Mouse (Mus musculus): ENCODE measurements around the gene Bicral.

The Bicral gene

DNA sequence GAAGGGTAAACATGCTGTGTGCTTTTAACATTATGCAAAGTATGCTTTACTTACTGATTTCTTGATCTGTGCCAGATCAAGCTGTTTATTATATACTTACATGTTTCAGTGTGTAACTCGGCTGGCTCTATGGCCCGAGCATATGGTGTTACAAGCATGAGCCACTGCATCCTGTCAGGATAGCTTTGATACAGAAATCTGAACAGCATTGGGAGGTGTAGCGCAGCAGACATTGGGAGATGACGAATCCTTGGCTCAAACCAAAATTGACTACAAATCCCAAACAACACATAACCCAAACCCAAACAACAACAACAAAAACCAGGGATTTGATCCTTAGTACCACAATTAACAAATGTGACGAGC lies 86.3 kb downstream of the Bicral start:
- TF ChIP-seq GATA4 (IDR thresholded peaks at IDR 0.05; ENCODE audit: insufficient replicate concordance, low read length) = no peak

DNA sequence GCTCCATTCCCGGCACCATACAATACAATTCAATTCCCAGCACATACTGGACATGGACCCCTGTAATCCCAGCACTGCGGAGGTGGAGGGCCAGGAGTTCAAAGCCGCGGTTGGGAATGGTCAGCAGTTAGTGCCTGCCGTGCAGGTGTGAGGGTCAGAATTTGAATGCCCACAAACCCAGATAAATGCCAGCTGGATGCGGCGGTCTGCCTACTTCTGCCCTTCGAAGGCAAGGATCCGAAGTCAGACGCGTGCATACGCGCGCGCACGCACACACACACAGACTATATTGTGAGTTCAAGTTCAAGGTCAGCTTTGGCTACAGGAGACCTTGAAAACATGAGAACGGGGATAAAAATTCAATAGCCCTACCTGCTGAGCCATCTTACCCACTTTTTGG lies 86.7 kb downstream of the Bicral start:
- TF ChIP-seq GATA4 (IDR thresholded peaks at IDR 0.05; ENCODE audit: insufficient replicate concordance, low read length) = no peak

DNA sequence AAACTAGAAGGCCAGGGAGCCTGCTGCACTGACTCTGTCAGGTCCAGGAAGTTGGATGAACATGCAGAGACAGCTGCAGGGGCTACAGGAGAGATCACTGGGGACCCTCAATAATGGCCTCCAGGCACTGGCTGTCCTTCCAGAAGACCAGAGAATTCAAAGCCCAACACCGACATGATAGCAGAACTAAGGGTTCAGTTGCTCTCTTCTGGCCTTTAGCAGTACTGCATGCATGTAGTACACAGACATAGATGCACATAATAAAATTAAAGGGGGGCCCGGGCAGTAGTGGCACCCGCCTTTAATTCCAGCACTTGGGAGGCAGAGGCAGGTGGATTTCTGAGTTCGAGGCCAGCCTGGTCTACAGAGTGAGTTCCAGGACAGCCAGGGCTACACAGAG lies 87.3 kb downstream of the Bicral start:
- TF ChIP-seq GATA4 (IDR thresholded peaks at IDR 0.05; ENCODE audit: insufficient replicate concordance, low read length) = no peak

DNA sequence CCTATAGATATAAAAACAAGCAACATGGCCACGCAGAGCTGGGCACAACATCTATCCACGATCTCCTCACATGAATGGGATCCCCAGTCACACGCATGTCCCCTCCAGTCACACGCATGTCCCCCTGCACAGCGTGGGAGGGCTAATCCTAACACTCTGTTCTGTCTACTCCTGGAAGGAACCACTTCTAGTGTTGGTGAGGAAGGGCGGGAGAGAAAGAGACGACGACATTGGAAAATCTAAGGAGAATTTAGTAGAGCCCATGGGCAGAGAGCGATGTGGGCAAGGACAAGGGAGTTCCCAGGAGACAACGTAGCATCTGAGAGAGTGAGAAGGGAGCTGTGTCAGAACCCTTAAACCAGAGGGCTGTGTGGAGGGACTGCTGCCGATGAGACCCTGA lies 87.7 kb downstream of the Bicral start:
- no peak for TF ChIP-seq GATA4 (IDR thresholded peaks at IDR 0.05; ENCODE audit: insufficient replicate concordance, low read length)

DNA sequence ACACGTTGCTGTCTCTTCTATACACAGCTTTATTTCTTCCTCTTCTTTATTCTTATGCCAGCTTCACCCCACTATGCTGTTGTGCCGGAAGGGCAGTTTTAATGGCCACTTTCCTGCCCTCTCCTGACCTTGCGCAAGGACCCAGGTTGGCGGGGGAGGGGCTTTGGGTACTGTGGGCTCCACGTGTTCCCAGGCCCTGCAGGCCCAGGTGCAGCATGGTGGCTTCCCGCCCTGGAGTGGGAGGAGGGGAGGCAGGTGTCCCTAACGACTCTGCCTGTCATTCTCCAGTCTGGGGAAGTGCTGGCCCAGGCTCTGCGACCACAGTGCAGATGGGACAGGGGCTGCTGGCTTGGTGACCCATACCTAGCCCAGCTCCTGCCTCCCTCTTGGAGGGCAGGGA lies 90.4 kb downstream of the Bicral start:
- TF ChIP-seq GATA4 (IDR thresholded peaks at IDR 0.05; ENCODE audit: insufficient replicate concordance, low read length) = no peak

DNA sequence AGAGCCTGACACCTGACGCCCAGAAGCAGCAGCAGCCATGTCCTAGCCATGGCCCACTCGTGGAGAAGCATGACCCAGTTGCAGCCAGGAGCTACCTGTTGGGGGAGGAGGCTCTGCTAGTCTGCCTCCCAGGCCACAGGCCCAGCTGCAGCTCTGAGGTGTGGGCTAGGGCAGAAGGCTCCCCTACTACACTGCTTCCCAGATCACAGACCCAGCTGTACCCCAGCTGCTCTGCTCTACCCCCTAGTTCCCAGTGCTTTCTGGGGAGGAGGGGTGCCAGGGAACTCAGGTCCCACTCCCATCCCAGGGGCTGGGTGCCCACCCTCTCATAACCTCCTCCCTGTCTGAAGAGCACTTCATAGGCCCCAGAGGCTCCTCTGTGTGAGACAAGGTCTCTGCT lies 94.7 kb downstream of the Bicral start, which contains the start of gene Ptcra:
Ptcra (minus strand) TSS at position 169 of the 400 bp plus-strand sequence.
- no peak for TF ChIP-seq GATA4 (IDR thresholded peaks at IDR 0.05; ENCODE audit: insufficient replicate concordance, low read length)

DNA sequence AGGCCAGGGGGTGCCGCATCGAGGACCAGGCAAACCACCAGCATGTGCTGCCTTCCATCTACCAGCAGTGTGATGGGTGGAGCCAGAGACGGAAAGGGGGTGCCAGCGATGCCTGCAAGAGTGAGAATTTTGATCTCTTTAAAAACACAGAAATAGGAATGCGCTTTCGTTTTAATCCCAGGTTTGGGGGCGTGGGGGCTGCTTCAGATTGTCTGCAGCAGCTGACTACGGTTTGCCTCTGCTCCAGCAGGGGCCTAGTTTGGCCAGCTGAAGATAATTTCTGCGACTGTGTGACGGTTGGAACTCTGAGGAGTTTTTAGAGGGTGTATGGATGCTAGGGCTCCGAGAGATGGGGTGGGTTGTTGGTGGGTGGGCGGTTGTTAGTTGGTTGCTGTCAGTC lies 99.5 kb downstream of the Bicral start:
- no peak for TF ChIP-seq GATA4 (IDR thresholded peaks at IDR 0.05; ENCODE audit: insufficient replicate concordance, low read length)

DNA sequence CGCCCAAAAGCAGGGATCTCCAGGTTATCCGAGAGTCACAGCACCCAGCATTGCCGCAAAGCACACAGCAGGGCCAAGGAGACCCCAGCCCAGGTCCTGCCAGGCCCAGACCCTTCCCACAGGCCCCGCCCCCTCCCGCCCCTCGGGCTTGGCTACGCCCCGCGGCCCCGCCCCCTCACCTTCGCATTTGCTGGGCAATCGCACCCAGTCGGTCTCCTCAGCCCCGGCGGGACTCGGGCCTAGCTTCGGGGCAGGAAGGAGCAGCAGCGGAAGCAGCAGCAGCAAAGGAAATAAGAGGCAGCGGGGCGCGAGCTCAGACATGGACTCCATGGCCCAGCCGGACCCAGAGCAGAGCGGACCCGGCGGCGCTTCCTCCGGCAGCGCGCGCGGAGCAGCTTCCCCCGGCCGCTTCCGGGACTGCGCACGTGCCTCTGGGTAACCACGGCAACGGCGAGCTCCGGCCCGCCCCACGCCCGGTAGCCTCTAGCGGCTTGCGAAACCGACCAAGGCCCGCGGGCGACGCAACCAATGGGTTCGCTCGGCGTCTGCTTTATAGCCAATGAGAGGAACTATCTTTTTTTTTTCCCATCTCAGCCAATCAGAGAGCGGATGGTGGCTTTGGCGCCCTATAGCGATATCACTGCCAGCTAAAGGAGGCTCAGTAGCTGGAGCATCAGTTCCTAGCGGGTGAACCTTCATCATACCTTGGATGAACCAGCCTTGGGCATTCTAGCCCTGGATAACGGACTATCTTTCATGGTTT lies 106.3 kb downstream of the Bicral start, which contains the start of gene Cnpy3:
Cnpy3 (minus strand) TSS at position 421 of the 763 bp plus-strand sequence.
- peak; percentile 13; the same call in 1 of the 2 replicates for TF ChIP-seq GATA4 (IDR thresholded peaks at IDR 0.05; ENCODE audit: insufficient replicate concordance, low read length)

DNA sequence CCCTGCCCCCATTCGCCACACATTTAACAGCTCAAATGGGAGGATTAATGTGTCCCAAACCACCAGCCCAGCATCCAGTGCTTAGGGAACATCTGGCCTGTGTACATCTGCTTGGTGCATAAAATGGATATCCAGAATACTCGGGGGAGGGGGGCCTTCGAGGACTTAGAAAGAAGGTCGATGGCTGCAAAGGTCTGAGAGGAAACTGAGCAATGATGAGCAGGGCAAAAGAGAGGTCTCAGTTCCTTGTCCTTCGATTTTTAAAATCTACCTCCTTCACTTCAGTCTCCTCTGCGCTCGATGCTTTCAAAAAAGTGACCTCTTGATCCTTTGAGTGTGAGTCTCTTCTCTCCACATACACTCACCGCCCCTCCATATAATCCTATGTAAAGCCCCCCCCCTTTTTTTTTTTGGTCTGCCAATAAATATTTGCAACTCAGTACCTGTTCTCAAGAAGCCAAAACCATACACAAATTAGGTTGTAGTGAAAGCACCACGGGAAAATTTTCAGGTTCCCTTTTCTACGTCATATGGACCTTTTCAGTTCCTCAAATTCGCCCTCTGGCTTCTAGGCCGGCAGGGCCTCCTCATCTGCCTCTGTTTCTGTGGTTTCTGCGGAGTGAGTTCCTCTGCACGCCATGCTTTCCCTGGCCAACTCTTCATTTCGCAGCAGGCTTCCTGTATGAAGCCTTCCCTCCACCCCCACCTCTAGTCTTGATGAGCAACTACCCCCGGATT lies 107.1 kb downstream of the Bicral start:
- TF ChIP-seq GATA4 (IDR thresholded peaks at IDR 0.05; ENCODE audit: insufficient replicate concordance, low read length) = no peak

DNA sequence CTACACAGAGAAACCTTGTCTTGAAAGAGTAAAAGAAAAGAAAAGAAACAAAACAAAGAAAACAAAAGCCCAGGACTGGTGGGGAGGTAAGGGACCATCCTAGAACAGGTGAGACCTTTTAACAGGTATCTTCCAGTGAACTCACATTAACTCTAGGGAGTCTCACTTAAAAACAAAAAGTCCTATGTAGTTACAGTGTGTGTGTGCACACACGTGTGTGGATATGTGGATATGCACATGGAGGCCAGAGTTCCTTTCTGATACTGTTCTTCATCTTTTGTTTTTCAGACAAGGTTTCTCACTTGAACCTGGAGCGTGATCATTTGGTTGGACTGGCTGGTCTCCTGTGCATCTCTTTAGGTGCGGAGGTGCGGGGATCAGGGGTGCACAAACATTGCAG lies 107.7 kb downstream of the Bicral start:
- no peak for TF ChIP-seq GATA4 (IDR thresholded peaks at IDR 0.05; ENCODE audit: insufficient replicate concordance, low read length)

DNA sequence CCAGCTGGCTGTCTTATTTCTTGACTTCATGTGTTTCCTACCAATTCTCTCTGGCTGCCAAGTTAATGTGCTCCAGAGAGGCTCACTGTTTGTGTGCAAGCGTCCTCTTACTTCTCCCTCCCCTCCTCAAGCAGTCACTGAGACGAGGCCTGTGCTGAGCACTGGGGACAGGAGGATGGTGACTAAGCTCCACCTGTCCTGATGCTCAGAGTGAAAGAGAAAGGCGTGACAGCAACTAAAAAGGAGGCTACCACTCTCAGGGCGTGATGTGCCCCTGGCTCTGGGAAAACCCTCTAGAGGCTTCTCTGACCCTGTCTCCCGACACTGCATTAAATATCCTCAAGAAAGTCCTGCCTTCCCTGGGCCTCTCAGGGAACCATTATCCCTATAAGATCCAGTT lies 109.0 kb downstream of the Bicral start:
- no peak for TF ChIP-seq GATA4 (IDR thresholded peaks at IDR 0.05; ENCODE audit: insufficient replicate concordance, low read length)
